Comparison of ENCODE assay signal across 9 mouse cellular contexts in genomic region chr11:69257807-69258206, GRCm38 (mm10). TPM values are rescaled to one million over a fixed set of nuclear protein-coding genes. Genes with fewer than 3 reads are reported as not detected.
DNase-seq lines count a peak whose midpoint lies in the region; ATAC-seq and TF ChIP-seq lines count a peak whose summit lies in the region.
"Had no signal": no experiment of that assay in that cellular context is flagged by ENCODE, and none has a peak within 500 bp of the region (broad histone marks: within the 10 kb centered on the region; RNA-seq: fewer than 3 reads in every experiment).

No protein-coding gene starts in this region.

- TF ChIP-seq POLR2A in CH12.LX (IDR thresholded peaks at IDR 0.05; ENCODE audit: low read depth, low read length): no peak

- H3K9me3 ChIP-seq in CH12.LX (replicated peaks; ENCODE audit: low read length): peaks cover 2% of the 10 kb centered on the region

- no peak for TF ChIP-seq EP300 in CH12.LX (IDR thresholded peaks at IDR 0.05; ENCODE audit: low read length)

- DNase-seq in kidney, adult 9 months: peak; percentile 72
- DNase-seq in kidney, adult 18-20 months: no peak
- DNase-seq in CH12.LX (ENCODE audit: extremely low read depth) (peak; percentile 78), adipocyte (ENCODE audit: low spot score) (peak; percentile 78)
- DNase-seq in retina, postnatal 1 day: peak; percentile 77
- DNase-seq in layer of hippocampus, postnatal 25 days (ENCODE audit: extremely low spot score in 1 of 2, low spot score in 1 of 2): no peak
- no peak for DNase-seq in thymus, postnatal 4 days

- peak overlapping the region; percentile 19; the same call in 1 of the 2 replicates for H3K9ac ChIP-seq in CH12.LX (ENCODE audit: insufficient read depth, low read depth)

- ATAC-seq in inflammation-experienced regulatory T-cells, adult 6 months: peak; percentile 61

- TF ChIP-seq CTCF in CH12.LX (conservative IDR thresholded peaks at IDR 0.05 in 1 of 2, IDR thresholded peaks at IDR 0.05 in 1 of 2; ENCODE audit: low read depth in 2 of 2, low read length in 2 of 2): peak in 1 of 2 experiments; percentile 90; a peak in 3 of 4 replicates

- H3K27ac ChIP-seq in CH12.LX (ENCODE audit: insufficient read depth, low read depth): no peak overlapping the region

- no peaks in the 10 kb centered on the region for H3K36me3 ChIP-seq in CH12.LX (replicated peaks in 1 of 2; ENCODE audit: control insufficient read depth in 1 of 2, insufficient read depth in 1 of 2, low read length in 1 of 2)

- in situ Hi-C loops in CH12.LX (cut with MboI; ENCODE audit: low pct_ligation_motif_present, low pct_unique_long_range_greater_than_20kb, low sequenced_read_pairs): loop anchor here (5.0 kb wide), 1 partner anchor 259 kb away; no protein-coding TSS in a partner anchor

- H3K4me1 ChIP-seq in CH12.LX (ENCODE audit: control insufficient read depth in 1 of 2, insufficient read depth in 2 of 2): peaks cover 6 to 15% of the 10 kb centered on the region in 2 experiments; a peak in 3 of 4 replicates

- TF ChIP-seq RAD21 in CH12.LX (IDR thresholded peaks at IDR 0.05; ENCODE audit: low read depth, low read length): peak; percentile 87

- dilution Hi-C loops in CH12.LX (cut with MboI; ENCODE audit: extremely low pct_ligation_motif_present, extremely low pct_unique_long_range_greater_than_20kb, low sequenced_read_pairs): no loop called here

- peak overlapping the region; percentile 68 for H3K4me2 ChIP-seq in CH12.LX (ENCODE audit: insufficient read depth, low read depth, poor library complexity, severe bottlenecking)

- no peak overlapping the region for H3K4me3 ChIP-seq in CH12.LX (replicated peaks in 1 of 3; ENCODE audit: low read depth in 2 of 3, low read length in 2 of 3, poor library complexity in 1 of 3)

- H3K79me2 ChIP-seq in CH12.LX (replicated peaks; ENCODE audit: control insufficient read depth, extremely low read depth, insufficient read depth, poor library complexity, severe bottlenecking): no peaks in the 10 kb centered on the region

- peaks cover 10% of the 10 kb centered on the region for H3K27me3 ChIP-seq in CH12.LX (replicated peaks)

TF ChIP-seq in CH12.LX, 34 proteins besides CTCF, POLR2A, EP300 and RAD21:
- no peak for TF ChIP-seq BHLHE40 (IDR thresholded peaks at IDR 0.05; ENCODE audit: low read depth, low read length)
- no peak for TF ChIP-seq ZKSCAN1 (IDR thresholded peaks at IDR 0.05; ENCODE audit: borderline replicate concordance, low read depth, low read length)
- TF ChIP-seq CHD2 (IDR thresholded peaks at IDR 0.05; ENCODE audit: low read length): no peak
- TF ChIP-seq TBP (conservative IDR thresholded peaks at IDR 0.05; ENCODE audit: low read depth, low read length): no peak
- TF ChIP-seq NELFE (IDR thresholded peaks at IDR 0.05; ENCODE audit: low read depth, low read length): no peak; the same call in 1 of the 2 replicates
- no peak for TF ChIP-seq USF1 (IDR thresholded peaks at IDR 0.05; ENCODE audit: low read depth, low read length)
- TF ChIP-seq POLR2AphosphoS2 (IDR thresholded peaks at IDR 0.05; ENCODE audit: low read depth, low read length): no peak
- TF ChIP-seq SIN3A (IDR thresholded peaks at IDR 0.05; ENCODE audit: low read length): no peak; the same call in 1 of the 2 replicates
- TF ChIP-seq USF2 (conservative IDR thresholded peaks at IDR 0.05; ENCODE audit: low read depth, low read length): no peak
- TF ChIP-seq MXI1 (IDR thresholded peaks at IDR 0.05; ENCODE audit: low read depth, low read length): no peak
- no peak for TF ChIP-seq JUN (IDR thresholded peaks at IDR 0.05; ENCODE audit: insufficient read depth, low read depth, low read length)
- no peak for TF ChIP-seq CHD1 (IDR thresholded peaks at IDR 0.05; ENCODE audit: low read depth, low read length)
- no peak for TF ChIP-seq IRF4 (IDR thresholded peaks at IDR 0.05; ENCODE audit: low read depth, low read length)
- TF ChIP-seq MAZ (IDR thresholded peaks at IDR 0.05; ENCODE audit: low read depth, low read length): no peak
- TF ChIP-seq MAFK (IDR thresholded peaks at IDR 0.05; ENCODE audit: insufficient replicate concordance, low read length): no peak
- no peak for TF ChIP-seq MYC (IDR thresholded peaks at IDR 0.05; ENCODE audit: low read depth, low read length)
- TF ChIP-seq HCFC1 (IDR thresholded peaks at IDR 0.05; ENCODE audit: low read depth, low read length): no peak
- no peak for TF ChIP-seq ZMIZ1 (IDR thresholded peaks at IDR 0.05; ENCODE audit: low read depth, low read length)
- TF ChIP-seq PAX5 (IDR thresholded peaks at IDR 0.05; ENCODE audit: low read length): no peak
- TF ChIP-seq ZC3H11A (IDR thresholded peaks at IDR 0.05; ENCODE audit: low read depth, low read length): peak; percentile 90
- no peak for TF ChIP-seq ELF1 (IDR thresholded peaks at IDR 0.05; ENCODE audit: low read depth, low read length)
- no peak for TF ChIP-seq E2F4 (IDR thresholded peaks at IDR 0.05; ENCODE audit: insufficient replicate concordance, low read depth, low read length)
- peak; percentile 5; the same call in 1 of the 2 replicates for TF ChIP-seq JUND (conservative IDR thresholded peaks at IDR 0.05; ENCODE audit: low read depth, low read length)
- TF ChIP-seq RCOR1 (conservative IDR thresholded peaks at IDR 0.05; ENCODE audit: low read depth, low read length): no peak
- TF ChIP-seq MEF2A (IDR thresholded peaks at IDR 0.05; ENCODE audit: borderline replicate concordance, low read depth, low read length): no peak
- peak; percentile 66 for TF ChIP-seq ZNF384 (IDR thresholded peaks at IDR 0.05; ENCODE audit: low read depth, low read length)
- TF ChIP-seq UBTF (IDR thresholded peaks at IDR 0.05; ENCODE audit: low read depth, low read length): no peak
- TF ChIP-seq TCF12 (IDR thresholded peaks at IDR 0.05; ENCODE audit: low read depth, low read length): no peak
- TF ChIP-seq GABPA (IDR thresholded peaks at IDR 0.05; ENCODE audit: insufficient replicate concordance, low read depth, low read length): no peak
- no peak for TF ChIP-seq NRF1 (IDR thresholded peaks at IDR 0.05; ENCODE audit: low read depth, low read length)
- TF ChIP-seq KAT2A (IDR thresholded peaks at IDR 0.05; ENCODE audit: insufficient replicate concordance, low read length): no peak
- no peak for TF ChIP-seq ETS1 (conservative IDR thresholded peaks at IDR 0.05; ENCODE audit: low read depth, low read length)
- peak; percentile 77 for TF ChIP-seq SMC3 (IDR thresholded peaks at IDR 0.05; ENCODE audit: low read depth, low read length)
- no peak for TF ChIP-seq MAX (IDR thresholded peaks at IDR 0.05; ENCODE audit: low read length)

RNA-seq across cellular contexts. Expression of gene Gucy2e, which starts 21.0 kb away (rescaled TPM):
- total RNA-seq in CH12.LX (2012; rRNA removed) (not detected in 2 replicates), CH12.LX (2014; rRNA removed) (0.03 TPM in 1 of 2 replicates, not detected in the other)
- polyA plus RNA-seq in CH12.LX (2012; ENCODE audit: insufficient read length, low read depth): not detected in 2 replicates
- under 1 TPM; 0.14 to 0.38 (median 0.17) TPM for polyA plus RNA-seq in inflammation-experienced regulatory T-cells, adult 6 months (2017; shearing (Covaris generic))
- total RNA-seq in layer of hippocampus, postnatal 25 days (2021): 1 to 10 TPM; 1.7 TPM
- polyA plus RNA-seq: neural tube, embryonic 11.5 days had no signal

Comparison
In these comparisons a context has a peak if more than half of its experiments do, and no peak if none do; other contexts are left out.
1. DNase-seq: peak in kidney, adult 9 months (single experiment), CH12.LX (single experiment), adipocyte (single experiment) and retina, postnatal 1 day (single experiment); none in kidney, adult 18-20 months (single experiment), layer of hippocampus, postnatal 25 days (0 of 2) and thymus, postnatal 4 days (single experiment).